Mouse (Mus musculus): ENCODE measurements at regions not wholly inside any gene's neighbourhood (a gene's known extent, or its start where the extent isn't known, plus 50 kb on each side); places are given as distances from the start of the nearest gene placed in this dataset.

DNA sequence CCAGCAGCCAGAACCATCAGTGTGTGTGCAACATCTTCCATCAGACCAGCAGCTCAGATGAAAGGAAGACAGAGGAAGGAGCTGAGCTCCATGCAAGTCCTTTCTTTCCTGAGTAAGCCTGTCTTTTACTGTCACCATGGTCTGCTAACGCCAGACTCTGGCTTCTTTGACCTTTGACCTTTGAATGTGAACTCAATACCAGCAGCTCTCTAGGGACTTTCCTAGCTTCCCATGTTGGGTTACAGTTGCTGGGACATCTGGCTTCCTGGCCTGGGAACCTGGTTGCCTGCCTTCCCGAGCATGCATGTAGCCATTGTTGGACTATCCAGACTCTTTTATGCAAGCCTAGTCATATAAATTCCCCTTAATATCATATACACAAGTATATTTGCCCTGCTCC is 492.3 kb downstream of the Tmem132b start:
- no peak for DNase-seq

DNA sequence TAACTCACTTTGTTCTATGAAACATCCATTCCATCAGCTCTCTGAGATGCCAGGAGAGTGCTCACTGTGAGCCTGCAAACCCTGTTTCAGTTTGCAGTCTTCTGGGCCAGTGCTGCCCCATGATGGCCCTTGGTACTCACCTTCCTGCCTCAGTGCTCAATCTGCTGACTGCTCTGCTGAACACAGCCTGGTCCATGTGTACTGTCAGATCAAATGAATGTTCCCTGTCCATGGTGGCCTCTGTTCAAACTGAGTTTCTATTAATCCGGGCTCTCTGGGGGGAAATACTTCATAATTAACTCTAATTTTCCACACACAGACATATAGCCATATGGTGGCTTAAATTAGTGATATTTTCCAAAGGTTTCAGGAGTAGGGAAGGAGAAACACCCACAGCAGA is 503.3 kb downstream of the Tmem132b start:
- no peak for DNase-seq

DNA sequence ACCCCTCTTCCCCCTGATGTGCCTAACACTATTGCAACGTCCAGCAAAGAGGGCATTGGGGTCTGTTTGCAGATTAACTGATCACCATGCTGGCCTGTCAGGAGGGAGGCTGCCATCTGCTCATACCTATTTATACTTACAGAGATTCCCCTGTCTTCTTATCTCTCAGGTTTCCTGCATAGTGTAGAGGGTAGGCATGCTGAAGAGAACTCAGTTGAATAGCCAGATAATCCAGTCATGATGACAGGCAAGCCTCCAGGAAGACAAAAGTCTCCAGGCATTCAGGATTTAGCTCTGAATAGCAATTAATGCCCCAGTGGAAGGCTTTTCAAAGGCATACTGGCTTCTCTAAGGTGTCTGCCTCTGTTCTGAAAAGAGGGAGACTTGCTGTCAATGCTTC is 505.1 kb downstream of the Tmem132b start:
- no peak for DNase-seq

DNA sequence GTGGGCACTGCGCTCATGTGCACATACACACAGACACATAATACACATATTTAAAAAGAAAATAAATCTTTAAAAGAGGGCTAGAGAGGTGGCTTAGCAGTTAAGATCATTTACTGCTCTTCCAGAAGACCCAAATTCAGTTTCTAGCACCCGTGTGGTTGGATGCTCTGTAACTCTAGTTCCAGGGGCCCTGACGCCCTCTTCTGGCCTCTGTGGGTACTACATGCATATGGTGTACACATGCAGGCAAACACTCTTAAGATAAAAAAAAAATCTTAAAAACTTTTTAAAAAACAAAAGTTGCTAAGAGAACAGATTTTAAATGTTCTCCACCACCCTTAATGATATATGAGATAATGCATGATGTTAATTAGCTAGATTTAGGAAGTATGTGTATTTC is 514.2 kb downstream of the Tmem132b start:
- DNase-seq, result no peak

DNA sequence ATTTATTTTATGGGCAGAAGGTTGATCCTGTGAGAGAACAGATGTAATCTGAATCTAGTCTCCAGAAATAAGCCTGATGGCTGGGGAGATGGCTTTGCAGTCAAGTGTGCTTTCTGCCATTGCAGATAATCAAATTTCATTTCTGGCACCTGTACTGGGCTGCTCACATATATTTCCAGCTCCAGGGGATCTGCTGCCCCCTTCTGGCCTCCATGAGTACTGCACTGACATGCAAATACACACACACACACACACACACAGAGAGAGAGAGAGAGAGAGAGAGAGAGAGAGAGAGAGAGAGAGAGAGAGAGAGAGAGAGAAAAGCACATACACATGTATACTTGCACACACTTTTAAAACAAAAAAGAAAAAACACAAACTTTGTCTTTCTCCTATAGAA is 532.1 kb downstream of the Tmem132b start:
- no peak for DNase-seq

DNA sequence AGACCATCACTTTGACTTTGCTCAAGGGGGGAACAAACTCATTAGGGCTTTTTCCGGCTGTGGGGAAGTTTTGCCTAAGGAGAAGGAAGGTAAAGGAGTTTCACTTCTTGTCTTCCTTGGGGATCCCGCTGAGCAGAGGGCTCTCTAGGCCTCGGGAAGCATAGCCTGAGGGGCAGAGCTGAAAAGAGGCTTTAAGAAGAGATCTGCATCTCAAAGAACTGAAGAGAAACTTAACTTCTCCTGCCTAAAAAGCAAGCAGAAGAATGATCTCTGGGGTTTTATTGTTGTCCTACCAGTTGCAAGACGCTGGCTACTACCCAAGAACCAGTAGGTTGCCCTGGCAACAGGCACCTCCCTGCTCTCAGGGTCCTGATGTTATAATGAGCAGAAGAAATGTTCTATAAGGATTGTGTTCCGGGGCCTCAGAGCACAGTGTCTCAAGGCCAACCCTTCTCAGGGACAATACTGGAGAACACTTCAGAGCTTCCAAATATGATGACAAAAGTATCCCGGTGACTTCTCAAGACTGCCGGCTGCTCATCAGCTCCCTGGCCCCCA is 547.8 kb downstream of the Tmem132b start:
- DNase-seq, result peak; percentile 3

DNA sequence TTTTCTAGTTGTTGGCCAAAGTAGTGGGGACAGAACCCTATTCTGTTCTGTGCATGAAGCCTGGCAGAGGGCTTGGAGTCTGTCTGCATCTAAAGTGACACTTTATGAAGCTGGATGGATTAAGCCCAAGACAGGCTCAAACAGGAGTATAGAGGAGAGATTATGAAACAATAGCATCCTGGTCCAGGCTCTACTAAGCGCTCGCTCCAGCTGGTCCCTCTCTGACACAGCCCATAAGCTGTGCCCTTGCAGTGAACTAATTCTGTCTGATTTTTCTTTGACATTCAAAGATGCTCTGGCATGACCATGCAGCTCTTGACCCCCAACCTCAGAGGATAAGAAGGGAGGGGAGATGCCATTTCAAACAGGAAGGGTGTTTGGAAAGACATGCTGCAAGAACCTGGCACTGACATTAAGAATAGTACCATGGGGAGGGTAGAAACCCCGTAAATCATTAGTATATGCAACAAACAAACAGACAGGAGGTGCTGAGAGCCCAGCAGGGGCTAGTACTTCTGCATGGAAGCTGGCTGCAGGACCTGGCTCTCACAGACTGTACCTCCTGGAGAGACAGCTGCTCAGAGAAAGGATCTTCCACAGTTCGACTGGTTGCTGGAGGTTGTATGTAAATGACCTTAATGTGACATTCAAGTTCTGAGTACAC is 556.8 kb downstream of the Tmem132b start:
- DNase-seq, result peak; percentile 23

DNA sequence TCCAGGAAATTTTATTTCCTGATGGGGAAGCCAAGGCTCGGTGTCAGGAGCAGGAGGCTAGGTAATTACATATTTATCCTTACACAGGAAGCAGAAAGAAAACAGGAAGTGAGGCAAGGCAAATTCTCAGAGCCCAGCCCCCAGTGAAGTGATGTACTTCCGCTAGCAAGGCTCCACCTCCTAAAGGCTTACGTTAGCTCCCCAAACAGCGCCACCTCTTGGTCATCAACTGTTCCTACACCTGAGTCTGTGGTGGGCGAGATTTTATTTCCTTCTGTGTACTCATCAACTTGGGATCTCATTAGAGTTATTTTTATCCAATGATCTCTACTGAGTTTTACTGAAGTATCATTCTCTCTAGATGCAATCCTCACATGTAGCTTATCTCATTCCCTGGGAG is 561.6 kb downstream of the Tmem132b start:
- DNase-seq, result no peak

DNA sequence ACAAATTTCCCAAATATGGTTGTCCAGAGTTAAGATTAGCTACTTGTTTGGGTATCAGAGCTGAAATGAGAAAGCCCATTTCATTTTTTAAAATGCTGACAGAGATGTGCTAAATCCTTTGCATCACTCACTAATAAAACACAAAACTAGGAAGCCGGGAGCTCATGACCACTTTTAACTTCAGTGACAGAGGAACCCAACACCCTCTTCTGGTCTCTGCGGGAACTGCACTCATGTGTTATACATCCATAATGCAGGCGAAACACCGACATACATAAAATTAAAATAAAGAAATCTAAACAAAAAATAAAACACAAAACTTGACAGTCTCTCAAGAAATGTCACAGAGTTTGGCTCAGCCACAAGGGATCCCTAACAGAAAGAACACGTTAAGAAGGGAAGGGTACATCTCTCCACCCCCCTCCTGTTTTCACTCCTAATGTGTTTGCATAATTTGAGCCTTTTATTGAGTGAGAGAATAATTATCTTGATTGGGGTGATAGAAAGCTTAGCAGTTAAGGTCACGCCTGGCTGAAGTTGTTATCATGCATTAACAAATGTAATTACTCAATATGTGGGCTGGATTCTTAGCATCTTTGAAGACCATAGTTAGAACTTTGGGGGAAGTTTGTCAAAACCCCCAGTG is 565.2 kb downstream of the Tmem132b start:
- DNase-seq, result no peak

DNA sequence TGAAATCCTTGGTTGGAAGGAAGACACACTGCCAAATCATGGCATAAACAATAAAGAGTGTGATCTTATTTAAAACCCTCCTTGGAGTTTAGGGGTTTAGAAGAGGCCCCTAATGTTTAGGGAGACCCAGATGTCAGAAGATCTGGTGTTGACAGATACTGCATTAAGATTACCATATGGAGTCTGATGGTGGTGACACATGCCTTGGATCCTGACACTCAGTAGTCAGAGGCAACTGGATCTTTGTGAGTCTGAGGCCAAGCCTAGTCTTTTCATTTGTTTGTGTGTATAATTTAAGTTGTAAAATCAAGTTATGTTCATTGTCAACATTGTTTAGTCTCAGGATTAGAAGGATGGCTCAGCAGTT is 565.7 kb downstream of the Tmem132b start:
- no peak for DNase-seq

DNA sequence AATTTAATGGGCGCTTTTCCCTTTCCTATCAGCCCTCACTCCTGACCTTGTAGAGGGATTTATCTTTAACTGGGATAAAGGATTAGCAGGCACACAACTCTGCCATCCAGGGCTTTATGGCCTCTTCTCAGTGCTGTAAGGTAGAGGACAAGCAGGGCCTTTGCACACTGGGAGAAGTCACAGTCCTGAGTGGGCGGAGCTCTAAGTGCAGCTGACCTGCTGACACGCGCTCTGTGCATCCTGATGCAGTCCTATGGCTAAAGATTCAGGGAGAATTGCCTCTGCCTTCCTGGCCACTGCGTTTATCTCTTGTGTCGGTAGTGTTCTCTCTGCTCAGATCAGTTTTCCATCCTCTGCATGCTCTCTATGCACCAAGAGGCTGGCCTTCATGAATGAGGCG is 566.9 kb downstream of the Tmem132b start:
- no peak for DNase-seq

DNA sequence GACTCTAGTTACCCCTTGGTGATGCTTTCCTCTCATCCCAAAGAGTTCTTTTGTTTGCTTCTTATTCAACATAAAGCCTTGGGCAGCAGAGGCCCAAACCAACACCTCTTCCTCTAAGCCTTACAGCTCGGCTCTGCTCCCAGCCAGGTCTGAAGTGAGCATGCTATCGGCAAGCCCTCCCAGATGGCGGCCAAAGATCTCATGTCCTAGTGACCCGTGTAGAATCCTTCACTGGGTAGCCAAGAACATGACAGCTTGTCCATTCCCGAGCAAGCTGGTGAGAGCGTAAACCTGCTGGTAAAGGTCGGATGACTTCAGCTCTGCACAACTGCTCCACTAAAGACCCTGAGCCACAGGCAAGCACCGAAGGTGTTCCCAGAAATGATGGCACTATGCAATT is 568.4 kb downstream of the Tmem132b start:
- DNase-seq, result no peak

DNA sequence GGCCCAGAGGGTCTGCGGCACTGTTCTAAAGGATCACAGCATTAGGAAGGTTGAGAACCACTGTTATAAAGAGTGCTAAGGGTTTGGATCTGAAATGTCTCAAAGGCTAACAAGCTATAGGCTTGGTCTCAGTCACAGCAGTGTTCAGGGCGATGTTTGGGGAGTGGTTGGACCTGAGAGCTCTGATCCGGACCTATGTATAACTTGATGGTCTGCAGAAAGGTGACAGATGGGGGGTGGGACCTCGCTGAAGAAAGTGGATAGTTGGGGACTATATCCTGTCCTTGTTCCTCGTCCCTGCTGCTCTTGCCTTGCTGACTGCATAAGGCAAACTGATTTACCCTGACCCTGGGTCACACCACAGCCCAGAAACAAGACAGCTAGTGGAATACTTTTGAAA is 572.9 kb downstream of the Tmem132b start:
- no peak for DNase-seq

DNA sequence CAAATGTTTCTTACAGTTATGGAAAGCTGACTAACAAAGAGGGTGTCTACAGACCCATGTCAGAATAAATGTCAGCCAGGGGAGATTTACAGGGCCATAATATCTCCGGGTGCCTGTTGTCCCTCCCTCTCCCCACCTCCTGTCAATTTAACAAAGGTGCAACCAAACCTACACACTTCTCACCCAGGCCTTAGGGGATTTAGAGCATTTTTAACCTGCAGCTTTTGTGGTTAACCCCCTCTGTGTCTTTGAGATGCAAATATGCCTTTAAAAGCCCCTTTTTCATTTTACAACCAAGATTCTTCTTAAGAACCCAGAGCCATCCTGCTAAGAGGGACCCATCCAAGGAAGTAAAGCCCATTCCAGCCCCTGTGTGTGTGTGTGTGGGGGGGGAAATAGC is 573.3 kb downstream of the Tmem132b start:
- DNase-seq, result no peak

DNA sequence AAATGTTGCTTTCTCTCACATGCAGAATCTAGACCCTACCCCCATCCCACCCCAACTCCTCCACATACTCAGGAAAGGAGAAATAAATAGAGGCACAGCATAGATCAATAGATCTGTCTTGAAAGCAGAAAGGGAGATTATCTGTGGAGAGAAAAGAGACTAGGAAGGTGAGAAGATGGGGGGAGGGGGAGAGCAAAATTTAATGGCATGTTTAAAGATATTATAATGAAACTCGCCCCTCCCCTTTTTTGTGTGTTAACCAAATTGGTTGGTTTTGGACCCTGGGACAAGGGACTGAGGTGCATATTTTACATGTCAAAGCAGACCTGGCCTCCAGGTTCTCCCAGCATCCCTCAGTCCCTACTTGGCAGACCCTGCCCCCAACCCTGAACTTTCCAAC is 573.9 kb downstream of the Tmem132b start:
- DNase-seq, result no peak

DNA sequence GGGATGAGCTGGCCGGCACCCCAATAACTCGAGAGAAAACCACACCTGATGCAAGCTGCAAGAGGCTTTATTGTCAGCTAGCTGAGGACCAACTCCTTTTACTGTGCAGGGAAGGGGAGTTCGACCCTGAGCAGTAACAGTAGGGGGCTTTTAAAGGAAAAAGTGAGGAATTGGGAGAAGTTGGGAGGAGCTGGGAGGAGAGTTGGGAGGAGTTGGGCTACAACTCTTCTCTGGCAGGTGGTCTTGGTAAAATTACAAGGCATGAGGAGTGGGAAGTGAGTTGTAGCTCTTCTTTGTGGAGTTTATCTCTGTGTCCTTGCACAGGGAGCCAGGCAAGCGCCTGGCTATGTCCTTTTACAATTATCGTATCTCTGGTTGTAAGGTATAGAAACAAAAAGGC is 575.4 kb downstream of the Tmem132b start:
- DNase-seq, result no peak

DNA sequence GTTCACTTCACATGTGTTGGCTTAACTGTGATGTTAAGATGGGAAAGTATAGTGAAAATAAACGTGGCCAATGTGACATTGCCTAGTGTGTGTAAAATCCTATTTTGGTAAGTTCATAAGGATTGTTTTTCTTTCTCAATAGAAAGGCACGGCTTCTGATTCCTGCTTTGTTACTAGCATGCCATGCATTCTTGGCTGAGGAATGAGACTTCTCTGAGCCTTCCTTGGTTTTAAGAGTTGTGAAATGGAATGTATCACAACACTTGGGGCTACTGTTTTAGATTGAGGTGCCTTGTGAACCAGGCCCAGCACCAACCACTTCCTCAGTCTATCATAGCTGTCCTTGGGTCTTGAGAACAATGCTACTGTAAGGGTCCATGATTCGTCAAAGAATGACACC is 577.3 kb downstream of the Tmem132b start:
- DNase-seq, result no peak

DNA sequence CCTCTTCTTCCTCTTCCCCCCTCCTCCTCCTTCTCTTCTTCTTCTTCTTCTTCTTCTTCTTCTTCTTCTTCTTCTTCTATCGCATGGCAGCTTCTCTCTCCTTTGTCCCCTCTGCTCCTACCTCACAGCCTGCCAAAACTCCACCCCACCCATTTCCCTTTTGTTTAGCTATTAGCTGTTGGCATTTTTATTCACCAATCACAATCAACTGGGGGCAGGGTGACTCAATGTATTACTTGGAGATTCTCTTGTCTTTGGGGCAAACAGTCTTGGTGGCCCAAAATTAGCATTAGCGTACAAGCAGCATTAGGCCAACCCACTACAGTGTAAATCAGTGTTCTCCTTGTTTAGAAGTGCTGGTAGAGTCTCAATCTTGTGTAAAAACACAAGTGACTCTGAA is 585.7 kb downstream of the Tmem132b start:
- no peak for DNase-seq

DNA sequence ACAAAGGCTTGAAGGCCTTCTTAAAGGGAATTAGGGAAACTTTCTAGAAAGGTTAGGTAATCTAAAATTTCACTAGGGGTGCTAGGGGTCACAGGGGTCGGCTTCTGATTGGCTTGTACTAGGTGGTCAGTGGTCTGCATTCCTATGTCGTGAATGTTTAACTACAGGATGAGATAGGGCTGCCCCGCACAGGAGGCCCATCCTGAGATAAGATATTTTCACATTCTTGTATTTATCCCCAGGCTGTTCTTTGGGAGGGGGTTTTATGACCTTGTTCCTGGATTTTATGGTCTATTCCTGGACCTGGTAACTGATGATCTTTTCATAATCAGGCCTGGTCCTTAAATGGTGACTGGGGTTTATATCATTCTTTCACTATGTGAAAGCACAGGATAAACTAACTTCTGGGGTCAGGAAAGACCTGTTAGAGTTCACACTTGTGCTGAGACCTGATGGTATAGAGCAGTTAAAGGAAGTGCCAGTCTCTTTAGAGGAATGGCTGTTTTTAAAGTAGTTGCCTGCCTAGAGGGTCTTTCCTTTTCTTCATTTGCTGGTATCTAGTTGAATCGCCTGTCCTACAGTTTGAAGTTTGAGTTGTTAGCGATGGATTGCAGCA is 586.4 kb downstream of the Tmem132b start:
- no peak for DNase-seq

DNA sequence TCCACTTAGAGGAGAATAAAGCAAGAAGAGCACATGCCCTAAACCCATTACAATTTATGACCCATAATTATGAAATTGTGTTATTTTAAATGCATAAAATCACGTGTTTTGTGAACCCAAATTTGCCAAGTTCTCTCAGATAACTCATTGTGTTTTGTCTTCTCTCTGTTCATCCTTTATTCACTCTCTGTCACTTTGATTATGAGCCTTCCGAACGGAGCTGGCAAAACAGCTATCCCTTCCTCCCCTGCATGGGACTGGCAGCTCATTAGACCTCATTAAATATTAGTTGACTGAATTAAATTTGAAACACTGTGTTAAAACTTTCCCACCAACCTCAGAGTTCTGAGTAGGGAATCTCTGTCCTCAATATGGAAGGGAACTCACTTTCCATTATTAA is 587.2 kb downstream of the Tmem132b start:
- DNase-seq, result no peak

DNA sequence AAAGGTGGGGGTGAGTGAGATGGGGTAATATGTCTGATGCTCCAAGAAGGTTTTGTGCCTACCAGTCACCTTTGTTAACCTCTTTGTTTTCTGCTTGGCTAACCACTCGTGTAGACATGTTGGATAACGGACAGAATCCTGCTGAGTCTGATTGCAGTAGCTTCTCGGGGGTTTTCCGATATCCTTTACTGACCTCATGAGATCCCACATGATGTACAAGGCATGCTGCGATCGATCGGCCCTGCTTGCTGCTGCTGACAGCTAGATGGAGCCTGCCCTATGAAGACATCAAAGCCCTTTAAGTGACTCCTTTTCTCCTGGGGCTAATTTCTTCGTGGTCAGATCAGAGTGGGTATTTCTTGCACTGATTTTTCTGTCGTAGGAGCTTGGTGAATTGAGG is 591.6 kb downstream of the Tmem132b start:
- DNase-seq, result no peak

DNA sequence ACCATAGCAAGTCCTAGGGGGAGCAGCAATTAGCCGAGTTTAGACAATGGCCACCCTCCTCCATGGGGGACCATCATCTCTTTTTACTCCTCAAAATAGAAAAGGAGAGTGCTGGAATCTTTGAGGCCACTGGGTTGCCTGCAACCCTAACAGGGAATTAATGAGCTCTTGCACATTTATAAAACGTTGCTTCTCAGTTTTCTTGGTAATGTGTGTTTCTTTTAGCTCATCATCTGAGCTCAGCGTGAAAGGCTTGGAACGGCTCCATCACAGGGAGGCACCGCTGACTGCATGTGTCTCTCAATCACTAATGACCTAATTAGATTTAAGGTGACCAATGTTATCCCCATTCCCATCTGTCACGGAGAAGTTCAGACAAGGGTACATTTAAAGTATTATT is 595.9 kb downstream of the Tmem132b start:
- no peak for DNase-seq

DNA sequence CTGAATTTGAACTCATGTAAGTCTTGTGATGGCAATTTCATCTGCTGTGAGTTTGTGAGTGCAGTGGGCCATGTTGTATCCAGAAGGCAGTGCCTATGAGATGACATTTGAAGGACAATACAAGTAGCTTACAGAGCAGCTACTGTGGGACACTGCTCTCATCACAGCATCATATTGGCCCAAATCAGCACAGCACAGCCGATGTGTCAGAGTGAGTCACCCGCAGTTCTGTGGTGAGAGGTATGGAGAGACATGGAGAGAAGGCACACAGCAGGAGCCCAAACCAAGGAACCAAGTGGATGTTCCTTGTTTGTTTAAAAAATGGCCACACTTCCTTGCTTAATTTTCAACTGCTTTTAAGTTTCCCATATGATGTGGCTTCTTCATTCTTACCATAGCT is 617.3 kb downstream of the Tmem132b start:
- no peak for DNase-seq

DNA sequence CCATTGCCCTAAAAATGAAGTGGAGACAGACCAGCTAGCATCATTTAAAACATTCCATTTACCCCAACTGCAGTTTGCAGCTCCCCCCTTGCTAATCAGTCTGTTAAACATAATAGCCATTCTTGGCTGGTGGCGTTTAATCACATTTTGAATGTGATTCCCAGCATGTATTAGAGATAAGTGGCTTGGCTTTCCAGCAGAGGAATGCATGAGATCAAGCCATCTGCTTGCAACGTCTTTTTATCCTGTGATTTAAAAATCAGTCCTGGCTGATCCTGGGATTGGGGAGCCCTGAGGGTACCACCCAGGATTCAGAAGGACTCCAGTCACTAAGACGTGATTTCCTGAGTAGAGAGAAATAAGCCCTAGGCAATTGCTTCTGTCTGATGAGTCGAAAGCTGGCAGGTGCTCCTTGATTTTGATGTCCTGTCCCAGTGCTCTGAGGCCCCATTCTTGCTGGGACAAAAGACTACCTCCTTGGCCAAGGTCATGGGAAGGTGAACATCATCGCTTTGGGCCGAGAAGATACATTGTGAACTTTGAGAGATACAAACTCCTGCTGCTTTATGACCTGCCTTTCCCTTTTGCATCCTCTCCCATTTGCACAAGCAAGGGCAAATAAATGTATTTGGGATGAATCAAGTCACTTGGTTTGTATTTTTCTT is 623.8 kb downstream of the Tmem132b start:
- no peak for DNase-seq
